Mouse (Mus musculus) thymus, adult 2 months (tissue): Measurements from ENCODE around the gene Alg12. TPM values are rescaled to one million over a fixed set of nuclear protein-coding genes. Genes with fewer than 3 reads are reported as not detected.

Experiments
- DNase-seq: peaks from one replicate; pipeline ENCODE4 v3.0.0; 2021
- H3K27ac ChIP-seq: fragments of 200-500 bp; 2 replicates; pipeline ENCODE4 v1.5.1; 2012; ENCODE audit warnings: low read length, control low read depth; ENCODE audit not compliant: control insufficient read depth, insufficient read depth
- H3K27me3 ChIP-seq: fragments of 200-500 bp; 2 replicates; pipeline ENCODE4 v1.6.1; 2012; ENCODE audit warnings: mild to moderate bottlenecking, low read length, moderate library complexity, mixed read lengths; ENCODE audit not compliant: control insufficient read depth, insufficient read depth
- H3K36me3 ChIP-seq: fragments of 200-500 bp; 2 replicates; pipeline ENCODE4 v1.6.1; 2012; ENCODE audit warnings: mild to moderate bottlenecking, low read length, moderate library complexity; ENCODE audit not compliant: control insufficient read depth, insufficient read depth
- H3K4me1 ChIP-seq: fragments of 200-500 bp; replicated peaks from 2 replicates; pipeline ENCODE4 v1.6.1; 2012; ENCODE audit warnings: low read length; ENCODE audit not compliant: control insufficient read depth, insufficient read depth
- H3K4me3 ChIP-seq: fragments of 200-500 bp; 2 replicates; pipeline ENCODE4 v1.5.1; 2012; ENCODE audit warnings: mild to moderate bottlenecking, low read length, control low read depth, moderate library complexity; ENCODE audit not compliant: control insufficient read depth, insufficient read depth
- CTCF ChIP-seq: fragments of 200-500 bp; IDR thresholded peaks from 2 replicates; pipeline ENCODE4 v1.5.1; 2012; ENCODE audit warnings: mild to moderate bottlenecking, control low read depth, low read length, moderate library complexity, borderline replicate concordance; ENCODE audit not compliant: control insufficient read depth, poor library complexity, insufficient read depth; ENCODE audit errors: extremely low read depth
- POLR2A ChIP-seq: fragments of 200-500 bp; IDR thresholded peaks from 2 replicates; pipeline ENCODE4 v1.6.1; 2012; ENCODE audit warnings: mild to moderate bottlenecking, low read length, control low read depth, moderate library complexity; ENCODE audit not compliant: control insufficient read depth, poor library complexity, insufficient read depth; ENCODE audit errors: extremely low read depth
- WGBS: fragments of 180-500 bp; shearing (Covaris S2); methylation state at CpG from one replicate; pipeline ENCODE4 v1.1.7; 2018; 5-methylcytosine and 5-hydroxymethylcytosine counted together
- polyA plus RNA-seq: library from polyadenylated mRNA; depleted of rRNA; stranded (reverse); fragments of >200 nt; gene quantifications from 2 replicates; pipeline ENCODE4 v1.2.3, GENCODE M21; 2012

Alg12 gene
- polyA plus RNA-seq, 1 experiment = 25.1 TPM

DNA sequence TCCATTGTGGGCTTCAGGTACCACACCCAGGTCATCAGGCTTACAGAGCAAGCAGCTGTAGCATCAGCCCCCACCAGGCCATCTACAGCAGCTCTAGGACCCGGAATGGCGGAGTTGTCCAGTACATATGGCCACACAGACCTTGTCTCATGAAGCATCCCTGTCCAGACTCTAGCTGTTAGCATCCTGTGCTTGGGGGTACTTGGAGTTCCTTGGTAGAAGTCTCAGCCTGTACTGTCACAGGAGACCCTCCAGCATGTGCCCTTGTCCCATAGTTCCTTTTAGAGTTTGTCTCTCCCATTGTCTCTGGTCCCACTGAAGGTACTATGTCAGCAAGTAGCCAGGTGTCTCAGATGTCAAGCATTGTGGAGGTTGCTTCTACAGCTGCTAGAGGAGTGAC, 30.5 kb upstream of the Alg12 start:
- H3K27ac ChIP-seq = no peak overlapping the region
- 94% methylated on average over 2 of the region's 2 CpGs for WGBS
- H3K4me3 ChIP-seq = no peak overlapping the region
- TF ChIP-seq CTCF = no peak
- TF ChIP-seq POLR2A = no peak
- peaks cover 3% of the 10 kb centered on the region; the same call in 1 of the 2 replicates for H3K4me1 ChIP-seq
- H3K27me3 ChIP-seq = no peaks in the 10 kb centered on the region
- no peak for DNase-seq
- no peaks in the 10 kb centered on the region for H3K36me3 ChIP-seq

DNA sequence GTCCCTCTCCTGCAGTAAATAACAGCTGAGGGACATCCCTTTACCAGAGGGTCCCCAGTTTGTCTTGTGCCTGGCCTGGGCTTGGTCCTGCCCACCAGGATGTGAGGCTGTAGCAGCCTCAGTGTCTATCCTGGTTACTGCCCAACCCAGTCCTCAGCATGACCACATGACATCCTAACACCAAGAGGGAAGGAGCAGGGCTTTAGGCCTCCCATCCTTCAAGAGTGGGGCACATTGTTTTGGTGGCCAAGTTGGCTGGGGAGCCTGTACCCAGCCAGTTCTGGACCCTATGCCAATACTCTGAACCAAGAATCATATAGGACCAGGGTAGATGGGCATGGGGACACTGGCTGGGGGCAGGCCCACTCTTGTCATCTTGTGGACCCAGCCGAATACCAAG, 29.5 kb upstream of the Alg12 start:
- no peak for DNase-seq
- no peak overlapping the region for H3K4me3 ChIP-seq
- H3K27me3 ChIP-seq = no peaks in the 10 kb centered on the region
- no peak overlapping the region for H3K27ac ChIP-seq
- H3K36me3 ChIP-seq = no peaks in the 10 kb centered on the region
- WGBS = 97% methylated on average over 1 of the region's 1 CpGs
- no peak for TF ChIP-seq POLR2A
- TF ChIP-seq CTCF = no peak
- peaks cover 6% of the 10 kb centered on the region; the same call in 1 of the 2 replicates for H3K4me1 ChIP-seq

DNA sequence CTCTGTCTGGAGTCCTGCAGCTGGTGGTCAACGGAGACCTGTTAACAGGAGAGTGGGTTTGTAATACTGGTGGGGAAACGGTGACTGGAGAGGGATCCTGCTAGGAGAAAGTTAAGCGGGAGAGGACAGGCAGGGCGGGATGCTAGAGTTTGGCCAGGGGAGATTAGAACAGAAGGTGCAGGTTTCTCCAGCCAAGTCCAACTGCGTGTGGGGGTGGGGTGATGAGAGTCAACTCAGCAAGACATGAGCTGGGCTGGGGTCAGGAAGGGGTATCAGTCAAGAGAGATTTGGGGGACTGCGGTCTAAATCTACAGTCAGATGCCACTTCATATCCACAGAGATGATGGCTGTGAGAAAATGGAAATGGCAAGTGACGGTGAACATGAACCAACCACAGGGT, 25.8 kb upstream of the Alg12 start:
- DNase-seq = no peak
- H3K27ac ChIP-seq = no peak overlapping the region
- H3K4me1 ChIP-seq = peaks cover 10% of the 10 kb centered on the region; the same call in 1 of the 2 replicates
- 98% methylated on average over 7 of the region's 7 CpGs for WGBS
- H3K27me3 ChIP-seq = no peaks in the 10 kb centered on the region
- H3K4me3 ChIP-seq = no peak overlapping the region
- TF ChIP-seq POLR2A (no peak), CTCF (no peak)
- no peaks in the 10 kb centered on the region for H3K36me3 ChIP-seq

DNA sequence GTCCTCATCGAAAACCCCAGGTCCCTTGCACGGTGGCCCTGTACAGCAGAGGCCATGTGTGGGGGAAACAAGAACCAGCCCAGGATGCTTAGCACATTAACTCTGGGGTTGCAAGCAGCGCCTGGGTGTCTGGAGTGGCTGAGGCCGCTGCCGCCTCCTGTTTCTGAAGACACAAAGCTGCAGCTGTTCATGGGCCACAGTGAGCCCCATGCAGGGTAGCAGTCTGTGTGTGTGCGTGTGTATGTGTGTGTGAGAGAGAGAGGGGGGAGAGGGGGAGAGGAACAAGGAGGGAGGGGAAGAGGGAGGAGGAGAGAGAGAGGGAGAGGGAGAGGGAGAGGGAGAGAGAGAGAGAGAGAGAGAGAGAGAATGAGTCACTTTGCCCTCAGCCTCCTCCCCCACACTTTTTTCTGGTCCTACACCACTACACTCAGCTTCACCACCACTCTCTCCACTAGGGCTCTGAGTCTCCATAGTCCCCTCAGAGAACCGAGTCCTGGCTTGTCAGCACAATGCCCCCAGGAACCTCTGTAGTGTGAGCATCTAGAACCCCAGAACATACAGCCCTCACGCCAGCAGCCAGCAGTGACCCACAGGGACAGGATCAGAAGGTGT, 24.5 kb upstream of the Alg12 start:
- DNase-seq = no peak
- no peak overlapping the region for H3K27ac ChIP-seq
- 16% methylated on average over 8 of the region's 8 CpGs for WGBS
- no peaks in the 10 kb centered on the region for H3K27me3 ChIP-seq
- no peaks in the 10 kb centered on the region for H3K36me3 ChIP-seq
- TF ChIP-seq CTCF = no peak
- TF ChIP-seq POLR2A = no peak
- H3K4me3 ChIP-seq = no peak overlapping the region
- peaks cover 10% of the 10 kb centered on the region; the same call in 1 of the 2 replicates for H3K4me1 ChIP-seq

DNA sequence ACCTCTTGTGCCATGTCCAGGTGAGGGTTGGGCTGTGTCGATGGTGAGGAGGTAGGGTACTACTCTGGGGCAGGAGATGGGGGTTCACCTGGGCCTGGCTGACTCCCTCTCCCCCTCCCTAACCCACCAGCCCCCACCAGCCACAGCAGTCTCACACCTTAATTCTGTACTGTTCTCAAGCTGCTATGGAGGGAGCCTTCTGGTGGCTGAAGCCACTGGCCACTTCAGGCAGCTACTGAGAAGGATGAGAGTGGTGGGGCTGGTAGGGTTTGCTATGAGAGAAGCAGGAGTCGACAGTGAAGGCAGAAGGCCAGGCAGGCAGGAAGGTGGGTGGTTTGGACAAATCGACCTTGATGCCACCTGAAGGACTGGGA, 23.2 kb upstream of the Alg12 start:
- no peaks in the 10 kb centered on the region for H3K36me3 ChIP-seq
- WGBS = 73% methylated on average over 3 of the region's 3 CpGs
- DNase-seq = no peak

DNA sequence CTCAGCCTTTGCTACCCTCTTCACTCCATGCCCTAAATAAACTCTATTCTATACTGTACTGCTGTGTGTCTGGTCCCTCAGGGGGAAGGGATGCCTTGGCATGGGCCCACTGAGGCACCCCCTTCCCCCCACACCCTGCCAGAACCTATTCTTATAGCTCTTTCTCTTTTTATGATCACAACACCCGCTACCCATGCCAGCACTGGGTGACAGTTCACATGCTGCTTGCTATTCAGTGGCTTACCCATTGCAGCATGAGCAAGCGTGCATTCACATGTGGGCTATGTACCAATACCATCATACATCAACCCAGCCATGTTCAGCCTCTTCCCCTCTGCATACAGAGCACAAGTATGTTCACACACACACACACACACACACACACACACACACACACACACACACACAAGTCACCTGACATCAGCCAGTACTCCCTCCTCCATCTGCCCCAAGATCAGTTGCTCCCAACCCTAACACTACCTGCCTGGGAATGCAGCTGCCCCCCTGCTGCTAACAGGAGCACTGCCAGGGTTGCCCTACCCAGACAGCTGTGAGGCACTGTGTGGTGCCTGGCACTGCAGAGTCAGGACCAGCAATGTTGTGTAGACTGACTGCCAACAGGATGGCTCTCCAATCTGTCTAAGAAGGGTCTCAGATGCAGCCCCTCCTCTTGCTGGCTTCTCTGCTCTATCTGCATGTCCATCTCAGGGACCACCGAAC, 22.6 kb upstream of the Alg12 start:
- Histone ChIP-seq H3K27me3 (no peaks in the 10 kb centered on the region), H3K36me3 (no peaks in the 10 kb centered on the region), H3K27ac (no peak overlapping the region), H3K4me3 (no peak overlapping the region), H3K4me1 (peaks cover 20% of the 10 kb centered on the region)
- TF ChIP-seq CTCF (no peak), POLR2A (no peak)
- no peak for DNase-seq
- 96% methylated on average over 3 of the region's 3 CpGs for WGBS

More for the DNA sequence above, 23.2 kb upstream of the Alg12 start:
- Histone ChIP-seq H3K27ac (no peak overlapping the region), H3K4me1 (peaks cover 16% of the 10 kb centered on the region), H3K4me3 (no peak overlapping the region), H3K27me3 (no peaks in the 10 kb centered on the region)
- TF ChIP-seq POLR2A (no peak), CTCF (no peak)

DNA sequence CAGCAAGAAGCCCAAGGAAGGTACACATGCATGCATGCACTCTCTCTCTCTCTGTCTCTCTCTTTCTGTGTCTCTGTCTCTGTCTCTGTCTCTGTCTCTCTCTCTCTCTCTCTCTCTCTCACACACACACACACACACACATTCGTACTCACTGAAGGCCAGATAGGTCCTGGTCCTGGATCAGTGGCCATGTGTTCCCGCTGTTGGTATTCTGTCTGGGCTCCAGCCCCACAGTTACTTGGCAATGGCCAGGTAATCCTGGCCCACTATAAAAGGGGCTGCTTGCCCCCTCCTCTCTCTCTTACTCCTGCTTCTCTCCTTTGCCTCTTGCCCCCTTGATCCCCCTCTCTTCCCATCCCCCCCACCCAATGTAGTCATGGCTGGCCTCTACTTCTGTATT, 22.0 kb upstream of the Alg12 start:
- no peak overlapping the region for H3K27ac ChIP-seq
- whole genome bisulfite sequencing = 91% methylated on average over 2 of the region's 2 CpGs
- no peak overlapping the region for H3K4me3 ChIP-seq
- H3K36me3 ChIP-seq = no peaks in the 10 kb centered on the region
- H3K27me3 ChIP-seq = no peaks in the 10 kb centered on the region
- no peak for DNase-seq
- TF ChIP-seq CTCF = no peak
- no peak for TF ChIP-seq POLR2A
- peaks cover 20% of the 10 kb centered on the region for H3K4me1 ChIP-seq
